Mouse (Mus musculus): Measurements from ENCODE around the gene Trmt6. TPM values are rescaled to one million over a fixed set of nuclear protein-coding genes. Genes with fewer than 3 reads are reported as not detected.

Gene Trmt6
- polyA plus RNA-seq, 1 experiment: 0.06 TPM

DNA sequence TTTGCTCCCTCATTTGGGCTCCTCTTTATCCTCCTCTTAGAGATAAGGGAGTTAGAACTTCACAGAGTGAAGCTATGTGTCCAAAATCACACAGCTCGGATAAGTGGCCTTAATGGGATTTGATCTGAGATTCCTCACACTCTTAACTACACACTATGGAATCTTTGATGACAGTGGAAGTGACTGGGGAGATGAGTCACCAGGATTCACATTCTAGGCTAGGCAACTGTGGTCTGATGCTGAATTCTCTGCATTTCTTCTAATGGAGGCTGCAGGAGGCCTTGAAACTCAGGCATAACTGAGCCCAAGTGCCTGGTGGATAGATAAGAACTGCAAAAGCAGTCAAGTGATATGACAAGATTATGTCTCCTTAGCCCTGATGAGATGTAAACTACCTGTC, 45.0 kb downstream of the Trmt6 start:
- no peaks in the 10 kb centered on the region for H3K27me3 ChIP-seq (ENCODE audit: control insufficient read depth)
- no peaks in the 10 kb centered on the region for H3K9me3 ChIP-seq (ENCODE audit: control insufficient read depth, low read length)
- TF ChIP-seq GATA1 (IDR thresholded peaks at IDR 0.05; ENCODE audit: low read length) (no peak), TAL1 (IDR thresholded peaks at IDR 0.05; ENCODE audit: low read length) (no peak)
- H3K36me3 ChIP-seq (ENCODE audit: control insufficient read depth): no peaks in the 10 kb centered on the region
- H3K4me1 ChIP-seq (ENCODE audit: control insufficient read depth): no peaks in the 10 kb centered on the region
- H3K4me3 ChIP-seq (replicated peaks): no peak overlapping the region

DNA sequence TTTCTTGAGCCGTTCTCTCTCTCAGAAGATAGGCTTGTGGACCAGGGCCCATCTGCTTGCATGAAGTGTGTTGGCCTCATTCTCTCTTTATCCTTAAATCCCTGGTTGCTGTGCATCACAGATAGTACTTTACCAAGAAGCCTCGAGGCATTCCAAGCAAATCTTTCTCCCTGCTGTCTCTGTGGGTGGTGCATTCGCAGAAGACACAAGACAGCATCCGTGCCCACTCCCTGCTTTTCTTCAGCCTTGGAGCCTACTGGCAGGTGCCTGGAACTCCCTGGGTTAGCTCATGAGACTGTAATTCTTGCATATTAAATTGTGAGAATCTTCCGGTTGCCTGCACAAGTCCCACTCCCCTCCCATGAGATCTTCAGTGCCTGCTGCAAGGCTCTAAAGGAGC, 57.9 kb downstream of the Trmt6 start:
- H3K4me3 ChIP-seq (replicated peaks): no peak overlapping the region
- no peaks in the 10 kb centered on the region for H3K9me3 ChIP-seq (ENCODE audit: control insufficient read depth, low read length)
- no peaks in the 10 kb centered on the region for H3K4me1 ChIP-seq (ENCODE audit: control insufficient read depth)
- no peaks in the 10 kb centered on the region for H3K36me3 ChIP-seq (ENCODE audit: control insufficient read depth)
- TF ChIP-seq TAL1 (IDR thresholded peaks at IDR 0.05; ENCODE audit: low read length) (no peak), GATA1 (IDR thresholded peaks at IDR 0.05; ENCODE audit: low read length) (no peak)
- no peaks in the 10 kb centered on the region for H3K27me3 ChIP-seq (ENCODE audit: control insufficient read depth)

Other genes starting within 250 kb of the Trmt6 start
- 7.3 and 9.1 TPM in 2 replicates for gene Gpcpd1, start 228.3 kb downstream of the Trmt6 start, polyA plus RNA-seq (2012)
- gene Shld1, start 129.1 kb downstream of the Trmt6 start, polyA plus RNA-seq (2012): 0.12 and 0.28 TPM in 2 replicates
- gene Chgb, start 34.8 kb downstream of the Trmt6 start, polyA plus RNA-seq (2012): 0.01 TPM in 1 of 2 replicates, not detected in the other
- 0.08 and 0.13 TPM in 2 replicates for gene Mcm8, start 86 bp upstream of the Trmt6 start, polyA plus RNA-seq (2012)
- 1.4 and 1.9 TPM in 2 replicates for gene Crls1, start 30.6 kb upstream of the Trmt6 start, polyA plus RNA-seq (2012)
- not detected in 2 replicates for gene Lrrn4, start 64.8 kb upstream of the Trmt6 start, polyA plus RNA-seq (2012)
- 0.01 TPM in 2 replicates for gene Fermt1, start 129.9 kb upstream of the Trmt6 start, polyA plus RNA-seq (2012)